Mouse (Mus musculus) limb, embryonic 13.5 days (tissue): ENCODE results near the gene Hba-x. TPM values are rescaled to one million over a fixed set of nuclear protein-coding genes. Genes with fewer than 3 reads are reported as not detected.

Experiments used
- ATAC-seq: fragments of 200-750 bp; cut with Nextera tagmentation; 2 replicates; pipeline ENCODE4 v1.8.0; 2017; ENCODE audit warnings: low read depth, moderate number of reproducible peaks, moderate TSS enrichment; ENCODE audit not compliant: low FRiP score
- H3K27ac ChIP-seq: fragments of 300-500 bp; sonication (generic); 2 replicates; pipeline ENCODE4 v1.5.1; 2015; ENCODE audit warnings: inconsistent platforms, mild to moderate bottlenecking, moderate library complexity
- H3K27me3 ChIP-seq: fragments of 300-500 bp; sonication (generic); 2 replicates; pipeline ENCODE4 v1.6.1; 2015; ENCODE audit warnings: mild to moderate bottlenecking, inconsistent platforms
- H3K36me3 ChIP-seq: fragments of 300-500 bp; sonication (generic); 2 replicates; pipeline ENCODE4 v1.6.1; 2015; ENCODE audit warnings: inconsistent platforms, mild to moderate bottlenecking, moderate library complexity
- H3K4me1 ChIP-seq: fragments of 300-500 bp; sonication (generic); 2 replicates; pipeline ENCODE4 v1.6.1; 2015; ENCODE audit warnings: inconsistent platforms
- H3K4me2 ChIP-seq: fragments of 300-500 bp; sonication (generic); replicated peaks from 2 replicates; pipeline ENCODE4 v1.6.1; 2015; ENCODE audit warnings: inconsistent platforms, mild to moderate bottlenecking, moderate library complexity
- H3K4me3 ChIP-seq: fragments of 300-500 bp; sonication (generic); 2 replicates; pipeline ENCODE4 v1.5.1; 2015; ENCODE audit warnings: moderate library complexity, mild to moderate bottlenecking, inconsistent platforms
- H3K9ac ChIP-seq: fragments of 300-500 bp; sonication (generic); 2 replicates; pipeline ENCODE4 v1.6.1; 2015; ENCODE audit warnings: mild to moderate bottlenecking, inconsistent platforms
- H3K9me3 ChIP-seq: fragments of 300-500 bp; sonication (generic); 2 replicates; pipeline ENCODE4 v1.6.1; 2016; ENCODE audit warnings: inconsistent platforms
- WGBS: fragments of 180-500 bp; shearing (Covaris S2); methylation state at CpG from one replicate; pipeline ENCODE4 v1.1.7; 2015; 5-methylcytosine and 5-hydroxymethylcytosine counted together
- polyA plus RNA-seq: library from polyadenylated mRNA; unstranded; fragments of >200 nt; fragmentation: Nextera tagmentation; extraction: Ambion mirVana; gene quantifications from 2 replicates; pipeline ENCODE4 v1.2.1, GENCODE M21; 2015

Hba-x gene
- polyA plus RNA-seq, 1 experiment from 2014 or later: 595 TPM

GRCm38 (mm10) chr11:32316009-32316408, 39.8 kb downstream of the Hba-x start:
- Histone ChIP-seq H3K4me3 (no peak overlapping the region), H3K9me3 (no peaks in the 10 kb centered on the region), H3K27me3 (no peaks in the 10 kb centered on the region), H3K4me2 (no peak overlapping the region), H3K4me1 (no peaks in the 10 kb centered on the region), H3K9ac (no peak overlapping the region), H3K36me3 (no peaks in the 10 kb centered on the region), H3K27ac (no peak overlapping the region)
- WGBS: 79% methylated on average over 3 of the region's 3 CpGs
- no peak for ATAC-seq

GRCm38 (mm10) chr11:32320507-32321195, 44.5 kb downstream of the Hba-x start:
- no peak overlapping the region for H3K9ac ChIP-seq
- H3K4me1 ChIP-seq: no peaks in the 10 kb centered on the region
- no peaks in the 10 kb centered on the region for H3K9me3 ChIP-seq
- H3K4me3 ChIP-seq: no peak overlapping the region
- no peak overlapping the region for H3K4me2 ChIP-seq
- 68% methylated on average over 11 of the region's 11 CpGs for whole genome bisulfite sequencing
- no peaks in the 10 kb centered on the region for H3K36me3 ChIP-seq
- no peaks in the 10 kb centered on the region for H3K27me3 ChIP-seq
- H3K27ac ChIP-seq: no peak overlapping the region
- ATAC-seq: peak; percentile 26; the same call in 1 of the 2 replicates

DNA sequence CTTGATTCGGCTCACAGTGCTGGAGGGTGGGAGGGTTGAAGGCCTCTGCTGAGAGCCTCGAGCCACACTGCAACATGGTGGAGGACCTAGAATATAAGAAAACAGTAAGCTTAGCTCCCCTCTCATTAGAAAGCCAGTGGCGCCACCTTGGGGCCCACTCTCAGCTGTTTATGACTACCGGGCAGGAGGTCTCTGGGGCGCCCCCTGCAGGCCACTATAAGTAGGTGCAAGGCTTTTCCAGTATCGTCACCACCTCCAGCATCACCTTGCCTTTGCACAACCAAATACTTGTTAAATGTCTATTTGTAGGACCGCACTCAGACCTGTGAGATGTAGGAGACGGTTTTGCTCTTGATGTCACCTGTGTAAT, 45.0 kb downstream of the Hba-x start:
- ATAC-seq: no peak
- no peaks in the 10 kb centered on the region for H3K36me3 ChIP-seq
- 44% methylated on average over 8 of the region's 8 CpGs for WGBS

GRCm38 (mm10) chr11:32324609-32325008, 48.4 kb downstream of the Hba-x start:
- ATAC-seq: peak; percentile 79
- WGBS: 10% methylated on average over 15 of the region's 15 CpGs
- H3K4me2 ChIP-seq: peak overlapping the region; percentile 49
- H3K27ac ChIP-seq: no peak overlapping the region
- H3K27me3 ChIP-seq: no peaks in the 10 kb centered on the region
- H3K4me3 ChIP-seq: peak overlapping the region; percentile 8; the same call in 1 of the 2 replicates
- no peaks in the 10 kb centered on the region for H3K36me3 ChIP-seq
- no peaks in the 10 kb centered on the region for H3K4me1 ChIP-seq
- H3K9me3 ChIP-seq: no peaks in the 10 kb centered on the region
- H3K9ac ChIP-seq: no peak overlapping the region

More for the DNA sequence above, 45.0 kb downstream of the Hba-x start:
- no peaks in the 10 kb centered on the region for H3K27me3 ChIP-seq
- no peaks in the 10 kb centered on the region for H3K9me3 ChIP-seq
- H3K4me1 ChIP-seq: no peaks in the 10 kb centered on the region
- no peak overlapping the region for H3K4me2 ChIP-seq
- no peak overlapping the region for H3K4me3 ChIP-seq
- no peak overlapping the region for H3K9ac ChIP-seq
- no peak overlapping the region for H3K27ac ChIP-seq

Other genes with a start within 250 kb of the Hba-x start
- gene Il9r, start 76.1 kb upstream of the Hba-x start, polyA plus RNA-seq: 0.14 and 0.50 TPM in 2 replicates
- gene Snrnp25, start 71.0 kb upstream of the Hba-x start, polyA plus RNA-seq: 58.7 and 66.4 TPM in 2 replicates
- 59.3 and 63.4 TPM in 2 replicates for gene Rhbdf1, start 54.1 kb upstream of the Hba-x start, polyA plus RNA-seq
- 42.7 and 43.5 TPM in 2 replicates for gene Mpg, start 49.9 kb upstream of the Hba-x start, polyA plus RNA-seq
- gene Nprl3, start 8.7 kb upstream of the Hba-x start, polyA plus RNA-seq: 46.0 and 47.0 TPM in 2 replicates
- gene Hba-a1, start 7.1 kb downstream of the Hba-x start, polyA plus RNA-seq: 4,235 and 4,311 TPM in 2 replicates
- gene Hbq1b, start 10.6 kb downstream of the Hba-x start, polyA plus RNA-seq: 1.8 and 3.2 TPM in 2 replicates
- 10,014 and 10,405 TPM in 2 replicates for gene Hba-a2, start 20.1 kb downstream of the Hba-x start, polyA plus RNA-seq
- gene Hbq1a, start 23.7 kb downstream of the Hba-x start, polyA plus RNA-seq: 0.39 and 0.46 TPM in 2 replicates
- 25.9 and 31.3 TPM in 2 replicates for gene Sh3pxd2b, start 71.4 kb downstream of the Hba-x start, polyA plus RNA-seq
- gene Ubtd2, start 179.0 kb downstream of the Hba-x start, polyA plus RNA-seq: 96.4 and 97.3 TPM in 2 replicates